Mouse (Mus musculus) forebrain, embryonic 14.5 days (tissue): ENCODE measurements around the gene Tuba3a. TPM values are rescaled to one million over a fixed set of nuclear protein-coding genes. Genes with fewer than 3 reads are reported as not detected.

Experiments
- ATAC-seq: fragments of 200-750 bp; cut with Nextera tagmentation; 2 replicates; pipeline ENCODE4 v1.8.0; 2017; ENCODE audit warnings: mild to moderate bottlenecking, moderate library complexity
- DNase-seq: peaks from one replicate; pipeline ENCODE4 v3.0.0-alpha.2; 2015; ENCODE audit warnings: low spot score
- H3K27ac ChIP-seq: fragments of 300-500 bp; sonication (generic); 2 replicates; pipeline ENCODE4 v1.5.1; 2014; ENCODE audit warnings: low read depth, mild to moderate bottlenecking, control low read depth, low read length, moderate library complexity
- H3K27me3 ChIP-seq: fragments of 300-500 bp; sonication (generic); replicated peaks from 2 replicates; pipeline ENCODE4 v1.6.1; 2014; ENCODE audit warnings: low read length, control low read depth, mixed read lengths; ENCODE audit not compliant: control insufficient read depth, insufficient read depth
- H3K36me3 ChIP-seq: fragments of 300-500 bp; sonication (generic); 2 replicates; pipeline ENCODE4 v1.6.1; 2014; ENCODE audit warnings: low read length, control low read depth; ENCODE audit not compliant: control insufficient read depth, insufficient read depth
- H3K4me1 ChIP-seq: fragments of 300-500 bp; sonication (generic); 2 replicates; pipeline ENCODE4 v1.6.1; 2014; ENCODE audit warnings: antibody characterized with exemption, low read length, control low read depth; ENCODE audit not compliant: control insufficient read depth, insufficient read depth
- H3K4me2 ChIP-seq: fragments of 300-500 bp; sonication (generic); 2 replicates; pipeline ENCODE4 v1.6.1; 2014; ENCODE audit warnings: mild to moderate bottlenecking, control low read depth, low read length
- H3K4me3 ChIP-seq: fragments of 300-500 bp; sonication (generic); 2 replicates; pipeline ENCODE4 v1.5.1; 2014; ENCODE audit warnings: low read depth, low read length, control low read depth
- H3K9ac ChIP-seq: fragments of 300-500 bp; sonication (generic); 2 replicates; pipeline ENCODE4 v1.6.1; 2014; ENCODE audit warnings: mild to moderate bottlenecking, low read length, control low read depth, moderate library complexity
- H3K9me3 ChIP-seq: fragments of 300-500 bp; sonication (generic); replicated peaks from 2 replicates; pipeline ENCODE4 v1.6.1; 2016; ENCODE audit warnings: low read length, control low read depth, mixed read lengths; ENCODE audit not compliant: control insufficient read depth
- WGBS: fragments of 180-500 bp; shearing (Covaris S2); extraction: QIAGEN DNeasy Blood & Tissue Kit; methylation state at CpG from one replicate; pipeline ENCODE4 v1.1.7; 2014; 5-methylcytosine and 5-hydroxymethylcytosine counted together
- polyA plus RNA-seq: library from polyadenylated mRNA; unstranded; fragments of >200 nt; fragmentation: Nextera tagmentation; extraction: Ambion mirVana; gene quantifications from 2 replicates; pipeline ENCODE4 v1.2.1, GENCODE M21; 2014

The Tuba3a gene
- polyA plus RNA-seq, 1 experiment from 2014 or later, result 0.15 TPM

- no peak overlapping the region for H3K4me3 ChIP-seq
- no peaks in the 10 kb centered on the region for H3K4me1 ChIP-seq
- no peak overlapping the region for H3K4me2 ChIP-seq
- H3K36me3 ChIP-seq, result no peaks in the 10 kb centered on the region
- H3K27ac ChIP-seq, result no peak overlapping the region
- peaks cover 11% of the 10 kb centered on the region; the same call in 1 of the 2 replicates for H3K27me3 ChIP-seq
- DNase-seq, result no peak
- WGBS, result 6% methylated on average over 26 of the region's 26 CpGs
- no peak for ATAC-seq
- no peak overlapping the region for H3K9ac ChIP-seq
- no peaks in the 10 kb centered on the region for H3K9me3 ChIP-seq
Observed at GRCm38 (mm10) chr6:125321114-125321855, 35.4 kb upstream of the Tuba3a start.

GRCm38 (mm10) chr6:125320323-125320722, 34.5 kb upstream of the Tuba3a start, which contains the start of gene Scnn1a:
Scnn1a (plus strand) TSS chr6:125320659.
- Histone ChIP-seq H3K27me3 (peaks cover 11% of the 10 kb centered on the region; the same call in 1 of the 2 replicates), H3K9me3 (no peaks in the 10 kb centered on the region), H3K4me2 (no peak within 1 kb of the TSS), H3K4me3 (no peak within 1 kb of the TSS), H3K36me3 (no peaks in the 10 kb centered on the region), H3K27ac (no peak within 1 kb of the TSS), H3K9ac (no peak within 1 kb of the TSS), H3K4me1 (no peaks in the 10 kb centered on the region)
- 88% methylated on average over 1 of the region's 1 CpGs for WGBS
- DNase-seq (no peak), ATAC-seq (no peak)

- H3K4me1 ChIP-seq, result no peaks in the 10 kb centered on the region
- no peaks in the 10 kb centered on the region for H3K9me3 ChIP-seq
- H3K9ac ChIP-seq, result no peak overlapping the region
- H3K4me2 ChIP-seq, result no peak overlapping the region
- DNase-seq (no peak), ATAC-seq (no peak)
- H3K27ac ChIP-seq, result no peak overlapping the region
- no peak overlapping the region for H3K4me3 ChIP-seq
- no peaks in the 10 kb centered on the region for H3K36me3 ChIP-seq
- H3K27me3 ChIP-seq, result peaks cover 11% of the 10 kb centered on the region; the same call in 1 of the 2 replicates
Observed at GRCm38 (mm10) chr6:125319919-125320296, 34.1 kb upstream of the Tuba3a start.

GRCm38 (mm10) chr6:125318981-125319918, 33.4 kb upstream of the Tuba3a start:
- 66% methylated on average over 15 of the region's 15 CpGs for WGBS
- ATAC-seq (no peak), DNase-seq (no peak)
- Histone ChIP-seq H3K27ac (no peak overlapping the region), H3K9ac (no peak overlapping the region), H3K4me3 (no peak overlapping the region), H3K36me3 (no peaks in the 10 kb centered on the region), H3K4me2 (no peak overlapping the region), H3K4me1 (no peaks in the 10 kb centered on the region), H3K27me3 (peaks cover 11% of the 10 kb centered on the region), H3K9me3 (no peaks in the 10 kb centered on the region)

- Histone ChIP-seq H3K4me2 (no peak overlapping the region), H3K9me3 (no peaks in the 10 kb centered on the region), H3K4me1 (peaks cover 7% of the 10 kb centered on the region), H3K27ac (no peak overlapping the region), H3K27me3 (peaks cover 7% of the 10 kb centered on the region), H3K4me3 (no peak overlapping the region), H3K36me3 (no peaks in the 10 kb centered on the region), H3K9ac (no peak overlapping the region)
- no peak for DNase-seq
- no peak for ATAC-seq
- 65% methylated on average over 7 of the region's 7 CpGs for WGBS
Observed at GRCm38 (mm10) chr6:125317077-125317476, 31.2 kb upstream of the Tuba3a start.

- no peaks in the 10 kb centered on the region for H3K36me3 ChIP-seq
- no peak overlapping the region for H3K4me3 ChIP-seq
- no peak for ATAC-seq
- H3K4me2 ChIP-seq, result no peak overlapping the region
- H3K9me3 ChIP-seq, result no peaks in the 10 kb centered on the region
- no peak for DNase-seq
- no peak overlapping the region for H3K27ac ChIP-seq
- WGBS, result 76% methylated on average over 6 of the region's 6 CpGs
- no peak overlapping the region for H3K9ac ChIP-seq
- no peaks in the 10 kb centered on the region; the same call in none of the 2 replicates for H3K27me3 ChIP-seq
- peaks cover 7% of the 10 kb centered on the region for H3K4me1 ChIP-seq
Observed at GRCm38 (mm10) chr6:125314746-125315145, 28.9 kb upstream of the Tuba3a start.

GRCm38 (mm10) chr6:125314231-125314563, 28.4 kb upstream of the Tuba3a start:
- DNase-seq (no peak), ATAC-seq (peak; percentile 25; the same call in 1 of the 2 replicates)
- Histone ChIP-seq H3K4me1 (peaks cover 7% of the 10 kb centered on the region), H3K36me3 (no peaks in the 10 kb centered on the region), H3K27ac (no peak overlapping the region), H3K4me2 (peak overlapping the region; percentile 62), H3K9ac (peak overlapping the region; percentile 69), H3K4me3 (peak overlapping the region; percentile 25; the same call in 1 of the 2 replicates), H3K9me3 (no peaks in the 10 kb centered on the region), H3K27me3 (no peaks in the 10 kb centered on the region; the same call in none of the 2 replicates)
- WGBS, result 59% methylated on average over 7 of the region's 7 CpGs

GRCm38 (mm10) chr6:125313546-125314230, 27.8 kb upstream of the Tuba3a start, which contains the start of gene Ltbr:
Ltbr (minus strand) TSS chr6:125313885.
- ATAC-seq (peak; percentile 64), DNase-seq (peak; percentile 55)
- Histone ChIP-seq H3K4me1 (peaks cover 7% of the 10 kb centered on the region), H3K4me2 (peak within 1 kb of the TSS; percentile 62), H3K9ac (peak within 1 kb of the TSS; percentile 69), H3K27ac (no peak within 1 kb of the TSS), H3K27me3 (no peaks in the 10 kb centered on the region; the same call in 1 of the 2 replicates), H3K4me3 (peak within 1 kb of the TSS; percentile 25), H3K9me3 (no peaks in the 10 kb centered on the region), H3K36me3 (no peaks in the 10 kb centered on the region)
- WGBS, result 6% methylated on average over 42 of the region's 46 CpGs
